Mouse (Mus musculus): ENCODE data around the gene Tmbim6. TPM values are rescaled to one million over a fixed set of nuclear protein-coding genes. Genes with fewer than 3 reads are reported as not detected.

Gene Tmbim6
- polyA plus RNA-seq, 1 experiment from 2014 or later, result 290 TPM

DNA sequence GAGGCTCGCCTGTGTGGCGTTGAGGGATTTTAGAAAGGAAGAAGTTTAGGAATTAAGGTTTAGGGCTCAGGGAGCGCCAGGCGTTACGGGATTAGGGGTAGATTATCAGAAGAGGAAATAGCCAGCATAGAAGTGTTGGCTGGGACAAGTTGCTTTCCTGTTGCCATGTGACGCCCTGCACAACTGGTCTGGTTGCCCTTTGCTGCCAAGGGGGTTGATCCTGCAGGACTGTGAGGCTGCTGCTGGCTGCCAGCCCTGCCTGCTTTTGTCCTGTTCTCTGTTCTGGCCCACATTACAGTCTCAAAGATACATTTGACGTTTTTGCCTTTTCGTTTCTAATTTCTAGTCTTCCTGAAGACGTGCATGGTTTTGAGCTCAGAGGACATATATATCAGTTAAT, 12.5 kb downstream of the Tmbim6 start:
- Histone ChIP-seq H3K9me3 (replicated peaks; ENCODE audit: control insufficient read depth, low read length) (no peaks in the 10 kb centered on the region), H3K36me3 (ENCODE audit: control insufficient read depth, insufficient read depth) (peaks cover 61% of the 10 kb centered on the region), H3K9ac (ENCODE audit: low read length) (no peak overlapping the region), H3K4me1 (ENCODE audit: control insufficient read depth, insufficient read depth, low read length) (peaks cover 5% of the 10 kb centered on the region), H3K4me3 (ENCODE audit: low read length) (no peak overlapping the region), H3K4me2 (ENCODE audit: low read depth, low read length) (no peak overlapping the region), H3K27ac (ENCODE audit: low read length) (no peak overlapping the region), H3K27me3 (ENCODE audit: control insufficient read depth, insufficient read depth, low read length) (no peaks in the 10 kb centered on the region)
- no peak for ATAC-seq (replicated peaks; ENCODE audit: extremely low read depth, insufficient read depth, low FRiP score)
- 78% methylated on average over 9 of the region's 9 CpGs for WGBS

DNA sequence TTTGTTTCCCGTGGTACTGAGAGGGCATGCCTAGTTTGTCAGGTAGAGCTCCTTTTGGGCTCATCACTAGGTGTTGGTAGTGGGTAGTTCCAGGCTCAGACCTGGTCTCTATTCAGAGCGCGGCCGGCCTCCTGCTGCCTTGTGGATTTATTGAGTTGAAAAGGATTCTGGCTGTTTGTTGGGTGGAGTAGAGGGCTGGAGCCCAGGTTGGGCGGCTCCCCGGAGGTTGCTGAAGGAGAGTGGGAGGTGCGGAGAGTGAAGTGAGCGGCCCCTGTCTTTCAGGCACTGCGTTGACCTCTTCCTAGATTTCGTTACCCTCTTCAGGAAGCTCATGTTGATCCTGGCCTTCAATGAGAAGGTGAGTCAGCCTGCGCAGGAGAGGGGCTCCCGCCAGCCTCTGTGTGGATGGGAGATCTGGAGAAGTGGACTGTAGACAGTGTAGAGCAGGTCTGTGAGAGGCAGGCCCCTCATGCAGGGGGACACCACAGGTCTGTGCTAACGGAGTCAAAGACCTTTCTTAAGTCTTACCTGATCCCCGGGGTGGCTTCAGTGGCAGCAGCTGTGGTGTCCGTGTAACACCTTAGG, 14.4 kb downstream of the Tmbim6 start:
- no peak overlapping the region for H3K4me3 ChIP-seq (ENCODE audit: low read length)
- H3K9ac ChIP-seq (ENCODE audit: low read length), result no peak overlapping the region
- no peaks in the 10 kb centered on the region for H3K27me3 ChIP-seq (ENCODE audit: control insufficient read depth, insufficient read depth, low read length)
- no peak for ATAC-seq (replicated peaks; ENCODE audit: extremely low read depth, insufficient read depth, low FRiP score)
- WGBS, result 89% methylated on average over 15 of the region's 15 CpGs
- peaks cover 58% of the 10 kb centered on the region for H3K36me3 ChIP-seq (ENCODE audit: control insufficient read depth, insufficient read depth)
- H3K27ac ChIP-seq (ENCODE audit: low read length), result no peak overlapping the region
- no peaks in the 10 kb centered on the region for H3K9me3 ChIP-seq (replicated peaks; ENCODE audit: control insufficient read depth, low read length)
- no peaks in the 10 kb centered on the region for H3K4me1 ChIP-seq (ENCODE audit: control insufficient read depth, insufficient read depth, low read length)
- no peak overlapping the region for H3K4me2 ChIP-seq (ENCODE audit: low read depth, low read length)

DNA sequence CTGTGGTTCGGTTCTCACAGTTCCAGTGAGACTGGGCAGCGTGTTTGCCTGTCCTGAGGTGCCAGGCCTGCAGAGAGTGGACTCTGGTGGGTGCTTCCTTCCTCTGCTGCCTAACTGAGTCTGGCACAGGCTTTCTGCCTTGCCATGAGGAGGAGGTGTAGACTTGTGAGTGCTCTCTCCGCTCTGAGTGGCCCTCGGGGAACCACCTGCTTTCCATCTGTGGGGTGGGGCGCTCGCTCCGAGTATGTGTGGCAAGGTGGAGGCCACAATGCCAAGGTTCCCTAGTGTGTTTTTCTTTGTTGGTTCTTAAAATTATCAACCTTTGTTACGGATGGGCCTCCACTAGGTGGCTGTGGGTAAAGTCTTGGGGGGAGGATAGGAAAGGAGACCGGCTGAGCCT, 16.2 kb downstream of the Tmbim6 start:
- no peak overlapping the region for H3K4me3 ChIP-seq (ENCODE audit: low read length)
- H3K4me2 ChIP-seq (ENCODE audit: low read depth, low read length), result no peak overlapping the region
- ATAC-seq (replicated peaks; ENCODE audit: extremely low read depth, insufficient read depth, low FRiP score), result no peak
- H3K9me3 ChIP-seq (replicated peaks; ENCODE audit: control insufficient read depth, low read length), result no peaks in the 10 kb centered on the region
- H3K27ac ChIP-seq (ENCODE audit: low read length), result no peak overlapping the region
- WGBS, result 90% methylated on average over 9 of the region's 9 CpGs
- no peaks in the 10 kb centered on the region for H3K27me3 ChIP-seq (ENCODE audit: control insufficient read depth, insufficient read depth, low read length)
- H3K36me3 ChIP-seq (ENCODE audit: control insufficient read depth, insufficient read depth), result peaks cover 48% of the 10 kb centered on the region
- H3K9ac ChIP-seq (ENCODE audit: low read length), result no peak overlapping the region
- H3K4me1 ChIP-seq (ENCODE audit: control insufficient read depth, insufficient read depth, low read length), result no peaks in the 10 kb centered on the region

DNA sequence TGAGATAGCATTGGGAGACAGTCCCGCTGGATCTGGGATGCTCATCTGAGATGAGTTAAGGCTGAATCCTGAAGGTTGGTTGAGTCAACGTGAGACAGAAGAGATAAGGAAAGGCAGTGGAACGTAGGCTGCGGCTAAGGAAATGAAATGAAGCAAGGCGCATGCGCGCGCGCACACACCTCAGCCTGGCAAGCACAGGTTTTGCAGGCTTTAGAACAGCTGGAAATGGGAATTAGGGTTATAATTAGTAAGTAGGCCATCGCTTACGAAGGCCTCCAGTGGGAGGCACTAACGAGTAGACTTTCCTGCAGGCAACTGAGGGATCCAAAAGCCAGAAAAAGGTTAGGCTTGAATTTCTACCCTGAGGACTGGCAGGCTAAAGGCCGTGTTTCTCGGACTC, 19.1 kb downstream of the Tmbim6 start:
- ATAC-seq (replicated peaks; ENCODE audit: extremely low read depth, insufficient read depth, low FRiP score), result no peak
- Histone ChIP-seq H3K4me3 (ENCODE audit: low read length) (no peak overlapping the region), H3K4me1 (ENCODE audit: control insufficient read depth, insufficient read depth, low read length) (peaks cover 1% of the 10 kb centered on the region), H3K4me2 (ENCODE audit: low read depth, low read length) (peak overlapping the region; percentile 17; the same call in 1 of the 2 replicates), H3K27me3 (ENCODE audit: control insufficient read depth, insufficient read depth, low read length) (no peaks in the 10 kb centered on the region), H3K9me3 (replicated peaks; ENCODE audit: control insufficient read depth, low read length) (no peaks in the 10 kb centered on the region), H3K9ac (ENCODE audit: low read length) (no peak overlapping the region), H3K27ac (ENCODE audit: low read length) (no peak overlapping the region), H3K36me3 (ENCODE audit: control insufficient read depth, insufficient read depth) (peaks cover 28% of the 10 kb centered on the region)
- WGBS, result 48% methylated on average over 14 of the region's 14 CpGs

DNA sequence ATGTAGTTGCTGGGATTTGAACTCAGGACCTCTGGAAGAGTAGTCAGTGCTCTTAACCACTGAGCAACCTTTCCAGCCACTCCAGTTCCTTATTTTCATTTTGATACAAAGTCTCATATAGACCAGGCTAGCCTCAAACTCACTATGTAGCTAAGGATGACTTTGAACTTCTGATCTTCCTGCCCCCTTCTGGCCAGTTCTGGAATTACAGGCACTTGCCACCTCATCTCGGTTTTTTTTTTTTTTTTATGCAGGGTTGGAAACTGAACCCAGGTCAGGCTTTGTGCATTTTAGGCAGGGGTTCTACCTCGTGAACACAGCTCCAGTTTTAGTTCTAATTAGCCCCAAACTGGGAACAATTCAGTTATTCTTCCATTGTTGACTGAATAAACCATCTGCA, 23.1 kb downstream of the Tmbim6 start:
- no peak for ATAC-seq (replicated peaks; ENCODE audit: extremely low read depth, insufficient read depth, low FRiP score)
- Histone ChIP-seq H3K9me3 (replicated peaks; ENCODE audit: control insufficient read depth, low read length) (no peaks in the 10 kb centered on the region), H3K36me3 (ENCODE audit: control insufficient read depth, insufficient read depth) (no peaks in the 10 kb centered on the region), H3K4me2 (ENCODE audit: low read depth, low read length) (no peak overlapping the region), H3K4me1 (ENCODE audit: control insufficient read depth, insufficient read depth, low read length) (peaks cover 19% of the 10 kb centered on the region), H3K4me3 (ENCODE audit: low read length) (no peak overlapping the region), H3K27me3 (ENCODE audit: control insufficient read depth, insufficient read depth, low read length) (no peaks in the 10 kb centered on the region), H3K9ac (ENCODE audit: low read length) (no peak overlapping the region), H3K27ac (ENCODE audit: low read length) (no peak overlapping the region)
- 14% methylated on average over 2 of the region's 2 CpGs for WGBS

DNA sequence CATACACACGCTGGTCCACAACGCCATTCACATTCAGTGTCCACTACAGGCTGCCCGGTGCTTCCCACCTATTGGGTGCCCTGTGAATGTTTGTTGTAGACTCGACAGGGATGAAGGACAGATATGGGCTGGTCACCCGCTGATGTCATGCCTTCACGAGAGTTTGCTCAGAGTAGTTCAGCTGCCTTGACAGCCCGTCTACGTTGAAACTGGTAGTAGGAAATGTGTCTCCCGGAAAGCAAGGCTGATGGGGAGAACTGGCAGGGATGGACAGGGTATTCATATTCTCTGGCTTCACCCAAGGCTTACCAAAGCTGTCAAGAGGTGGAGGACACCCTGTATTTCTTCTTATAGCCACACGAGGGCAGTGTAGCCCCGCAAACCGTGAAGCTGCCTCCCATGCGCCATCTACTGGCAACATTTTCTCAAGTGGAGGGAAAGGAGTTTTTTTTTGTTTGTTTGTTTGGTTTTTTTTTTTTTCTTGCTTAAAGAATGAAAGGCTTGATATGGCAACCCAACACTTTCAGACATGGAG, 23.7 kb downstream of the Tmbim6 start:
- Histone ChIP-seq H3K9ac (ENCODE audit: low read length) (peak overlapping the region; percentile 54), H3K4me2 (ENCODE audit: low read depth, low read length) (peak overlapping the region; percentile 32), H3K4me1 (ENCODE audit: control insufficient read depth, insufficient read depth, low read length) (peaks cover 23% of the 10 kb centered on the region), H3K27me3 (ENCODE audit: control insufficient read depth, insufficient read depth, low read length) (no peaks in the 10 kb centered on the region), H3K9me3 (replicated peaks; ENCODE audit: control insufficient read depth, low read length) (no peaks in the 10 kb centered on the region), H3K27ac (ENCODE audit: low read length) (no peak overlapping the region), H3K36me3 (ENCODE audit: control insufficient read depth, insufficient read depth) (no peaks in the 10 kb centered on the region), H3K4me3 (ENCODE audit: low read length) (no peak overlapping the region)
- no peak for ATAC-seq (replicated peaks; ENCODE audit: extremely low read depth, insufficient read depth, low FRiP score)
- 14% methylated on average over 13 of the region's 13 CpGs for WGBS

DNA sequence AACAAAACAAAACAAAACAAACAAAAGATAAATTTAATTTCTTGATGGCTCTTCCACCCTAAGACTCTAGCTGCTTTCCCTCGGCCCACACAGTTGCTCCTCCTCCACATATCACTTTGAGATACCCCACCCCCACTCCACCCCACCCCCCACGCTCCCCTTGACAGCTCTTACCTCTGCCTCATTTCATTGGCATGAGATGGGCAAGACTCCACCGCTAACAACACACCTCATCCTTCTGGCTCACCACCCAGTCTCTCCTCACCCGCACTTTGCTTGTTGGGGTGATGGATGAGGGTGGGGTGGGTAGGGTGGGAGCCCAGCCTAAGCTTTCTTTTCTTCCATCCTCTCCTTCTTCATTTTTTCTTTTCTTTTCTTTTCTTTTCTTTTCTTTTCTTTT, 24.3 kb downstream of the Tmbim6 start:
- H3K4me3 ChIP-seq (ENCODE audit: low read length), result no peak overlapping the region
- no peaks in the 10 kb centered on the region for H3K27me3 ChIP-seq (ENCODE audit: control insufficient read depth, insufficient read depth, low read length)
- peaks cover 23% of the 10 kb centered on the region for H3K4me1 ChIP-seq (ENCODE audit: control insufficient read depth, insufficient read depth, low read length)
- H3K9ac ChIP-seq (ENCODE audit: low read length), result peak overlapping the region; percentile 54
- H3K4me2 ChIP-seq (ENCODE audit: low read depth, low read length), result peak overlapping the region; percentile 32
- H3K27ac ChIP-seq (ENCODE audit: low read length), result no peak overlapping the region
- no peaks in the 10 kb centered on the region for H3K9me3 ChIP-seq (replicated peaks; ENCODE audit: control insufficient read depth, low read length)
- no peaks in the 10 kb centered on the region for H3K36me3 ChIP-seq (ENCODE audit: control insufficient read depth, insufficient read depth)
- no peak for ATAC-seq (replicated peaks; ENCODE audit: extremely low read depth, insufficient read depth, low FRiP score)
- 20% methylated on average over 4 of the region's 4 CpGs for WGBS

DNA sequence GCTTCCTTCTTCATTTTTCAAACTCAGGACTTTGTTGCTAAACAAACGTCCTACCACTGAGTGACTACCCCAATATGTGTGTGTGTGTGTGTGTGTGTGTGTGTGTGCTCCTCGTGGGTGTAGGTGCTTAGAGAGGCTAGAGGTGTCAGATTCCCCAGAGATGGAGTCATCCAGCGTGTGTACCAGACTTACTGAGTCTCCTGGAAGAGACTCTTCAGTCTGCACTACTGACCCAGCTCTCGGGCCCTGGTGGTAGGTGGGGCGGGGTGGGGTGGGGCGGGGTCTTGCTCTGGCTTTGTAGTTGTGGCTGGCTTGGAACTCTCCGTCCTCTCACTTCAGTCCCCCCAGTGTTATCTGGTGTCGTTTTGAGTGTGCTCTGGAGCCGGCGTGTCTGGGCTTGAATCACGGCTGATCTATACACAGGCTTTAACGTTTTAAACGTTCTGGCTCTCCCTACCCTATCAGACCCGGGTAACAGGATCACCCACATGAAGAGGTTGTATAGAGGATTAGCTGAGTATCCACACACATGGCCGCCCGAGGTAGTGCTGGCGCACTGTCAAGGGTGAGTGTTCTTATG, 25.1 kb downstream of the Tmbim6 start:
- Histone ChIP-seq H3K9me3 (replicated peaks; ENCODE audit: control insufficient read depth, low read length) (no peaks in the 10 kb centered on the region), H3K36me3 (ENCODE audit: control insufficient read depth, insufficient read depth) (0 out of 2 replicates have a peak, but pooled peaks cover under 1% of the 10 kb centered on the region), H3K4me3 (ENCODE audit: low read length) (no peak overlapping the region), H3K27me3 (ENCODE audit: control insufficient read depth, insufficient read depth, low read length) (no peaks in the 10 kb centered on the region), H3K4me1 (ENCODE audit: control insufficient read depth, insufficient read depth, low read length) (peaks cover 23% of the 10 kb centered on the region), H3K9ac (ENCODE audit: low read length) (peak overlapping the region; percentile 40), H3K4me2 (ENCODE audit: low read depth, low read length) (peak overlapping the region; percentile 15), H3K27ac (ENCODE audit: low read length) (peak overlapping the region; percentile 52)
- ATAC-seq (replicated peaks; ENCODE audit: extremely low read depth, insufficient read depth, low FRiP score), result peak; percentile 29; the same call in 1 of the 2 replicates
- 16% methylated on average over 17 of the region's 17 CpGs for WGBS

DNA sequence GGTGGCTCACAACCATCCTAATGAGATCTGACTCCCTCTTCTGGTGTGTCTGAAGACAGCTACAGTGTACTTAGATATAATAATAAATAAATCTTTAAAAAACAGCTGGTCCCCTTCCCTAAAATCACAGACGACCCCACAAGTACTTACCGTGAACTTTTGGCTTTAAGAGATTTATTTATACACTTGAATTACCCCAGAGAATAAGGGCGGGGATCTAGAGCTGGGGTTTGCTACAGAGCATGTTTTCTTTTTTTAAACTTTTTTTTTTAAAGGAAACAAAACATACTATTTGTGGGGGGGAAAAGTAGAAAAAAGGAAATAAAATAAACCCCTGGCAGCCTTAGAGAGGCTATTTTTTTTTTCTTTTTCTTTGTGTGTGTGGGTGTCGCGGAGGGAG, 27.4 kb downstream of the Tmbim6 start:
- H3K27me3 ChIP-seq (ENCODE audit: control insufficient read depth, insufficient read depth, low read length), result no peaks in the 10 kb centered on the region
- peak overlapping the region; percentile 91 for H3K27ac ChIP-seq (ENCODE audit: low read length)
- 0 out of 2 replicates have a peak, but pooled peaks cover 4% of the 10 kb centered on the region for H3K36me3 ChIP-seq (ENCODE audit: control insufficient read depth, insufficient read depth)
- 35% methylated on average over 5 of the region's 5 CpGs for WGBS
- no peak for ATAC-seq (replicated peaks; ENCODE audit: extremely low read depth, insufficient read depth, low FRiP score)
- no peak overlapping the region; the same call in 1 of the 2 replicates for H3K4me3 ChIP-seq (ENCODE audit: low read length)
- H3K9ac ChIP-seq (ENCODE audit: low read length), result 0 out of 2 replicates have a peak overlapping the region, but pooled peaks have one; percentile 32
- H3K4me1 ChIP-seq (ENCODE audit: control insufficient read depth, insufficient read depth, low read length), result peaks cover 23% of the 10 kb centered on the region
- H3K9me3 ChIP-seq (replicated peaks; ENCODE audit: control insufficient read depth, low read length), result no peaks in the 10 kb centered on the region
- peak overlapping the region; percentile 47 for H3K4me2 ChIP-seq (ENCODE audit: low read depth, low read length)
